Mouse (Mus musculus) CD8-positive naive resting alpha-beta T cell, adult 2 months (primary cell): Measurements from ENCODE around the gene Ttc7.

ENCODE experiments used
- DNase-seq, 2 experiments: peaks; one replicate each; pipeline ENCODE4 v3.0.0; 2022; ENCODE audit warnings: low read depth in 2 of 2, low spot score in 2 of 2

Ttc7 gene

DNA sequence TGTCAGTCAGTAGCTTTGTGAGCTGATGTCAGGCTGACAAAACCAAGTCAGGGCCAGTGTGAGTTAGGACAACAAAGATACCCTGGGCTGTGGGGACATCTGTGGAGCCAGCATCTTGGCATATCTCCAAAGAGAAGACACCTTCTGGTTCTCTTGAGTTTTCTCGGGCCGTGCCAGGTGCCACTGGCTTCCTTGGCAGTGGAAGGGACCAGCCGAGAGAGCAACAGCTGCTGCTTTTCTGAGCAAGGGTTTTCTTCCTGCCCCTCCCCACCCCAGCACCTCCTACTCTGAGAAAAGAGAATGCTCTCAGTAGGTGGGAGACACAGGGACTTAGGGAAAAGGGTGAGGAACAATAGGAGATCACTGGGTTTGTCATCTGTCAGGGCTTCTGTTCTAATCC, 78.4 kb downstream of the Ttc7 start:
- no peak for DNase-seq

GRCm38 (mm10) chr17:87364108-87364507, 81.4 kb downstream of the Ttc7 start:
- DNase-seq, result no peak

GRCm38 (mm10) chr17:87365268-87365667, 82.6 kb downstream of the Ttc7 start:
- DNase-seq, result no peak

GRCm38 (mm10) chr17:87366520-87366919, 83.8 kb downstream of the Ttc7 start:
- no peak for DNase-seq

GRCm38 (mm10) chr17:87367228-87367627, 84.5 kb downstream of the Ttc7 start:
- DNase-seq, result no peak

DNA sequence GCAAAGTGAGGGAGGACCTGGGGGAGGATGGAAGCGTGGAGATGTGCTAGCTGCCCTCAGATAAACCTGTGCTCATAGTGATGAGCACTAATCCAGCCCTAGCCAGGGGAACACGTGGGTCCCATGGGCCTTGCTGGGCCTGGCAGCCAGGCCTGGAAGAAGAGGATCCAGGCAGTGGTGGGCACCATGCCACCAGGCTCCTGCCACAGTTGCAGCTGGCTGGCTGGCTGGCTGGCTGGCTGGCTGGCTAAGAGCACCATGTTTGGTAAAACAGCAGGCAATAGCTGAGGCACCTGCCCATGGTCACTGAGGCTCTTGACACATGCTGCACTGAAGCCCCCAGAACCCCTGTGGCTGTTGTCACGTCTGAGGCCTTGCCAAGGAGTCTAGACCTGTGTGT, 85.0 kb downstream of the Ttc7 start:
- no peak for DNase-seq

- DNase-seq, result no peak
Measured at GRCm38 (mm10) chr17:87368481-87368880, 85.8 kb downstream of the Ttc7 start.

DNA sequence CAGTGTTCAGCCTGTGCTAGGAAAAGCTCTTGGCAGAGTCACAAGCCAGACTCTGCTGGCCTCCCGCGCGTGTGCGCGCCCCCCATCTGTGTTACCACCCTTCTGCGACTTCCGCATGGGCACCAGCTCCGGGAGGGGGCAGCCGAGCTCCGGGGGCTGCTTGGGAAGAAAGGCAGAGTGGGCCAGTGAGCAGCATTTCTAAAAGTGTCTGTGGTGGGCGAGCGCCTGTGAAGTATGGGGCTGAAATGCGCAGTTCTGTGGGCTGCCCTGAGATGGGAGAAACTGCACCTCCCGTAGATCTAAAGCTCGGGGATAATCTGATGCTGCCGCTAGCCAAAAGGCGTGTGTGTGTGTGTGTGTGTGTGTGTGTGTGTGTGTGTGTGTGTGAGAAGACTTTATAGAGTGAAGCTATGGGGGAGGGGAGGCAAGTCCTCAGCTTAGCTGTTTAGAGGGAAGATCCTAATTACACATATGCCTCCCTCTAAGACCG, 86.6 kb downstream of the Ttc7 start:
- DNase-seq, result no peak

- no peak for DNase-seq
Measured at GRCm38 (mm10) chr17:87372189-87372588, 89.5 kb downstream of the Ttc7 start.

GRCm38 (mm10) chr17:87373327-87373726, 90.6 kb downstream of the Ttc7 start:
- no peak for DNase-seq

- no peak for DNase-seq
Measured at GRCm38 (mm10) chr17:87375941-87376511, 93.3 kb downstream of the Ttc7 start.

- no peak for DNase-seq
Measured at GRCm38 (mm10) chr17:87376831-87377471, 94.3 kb downstream of the Ttc7 start.

DNA sequence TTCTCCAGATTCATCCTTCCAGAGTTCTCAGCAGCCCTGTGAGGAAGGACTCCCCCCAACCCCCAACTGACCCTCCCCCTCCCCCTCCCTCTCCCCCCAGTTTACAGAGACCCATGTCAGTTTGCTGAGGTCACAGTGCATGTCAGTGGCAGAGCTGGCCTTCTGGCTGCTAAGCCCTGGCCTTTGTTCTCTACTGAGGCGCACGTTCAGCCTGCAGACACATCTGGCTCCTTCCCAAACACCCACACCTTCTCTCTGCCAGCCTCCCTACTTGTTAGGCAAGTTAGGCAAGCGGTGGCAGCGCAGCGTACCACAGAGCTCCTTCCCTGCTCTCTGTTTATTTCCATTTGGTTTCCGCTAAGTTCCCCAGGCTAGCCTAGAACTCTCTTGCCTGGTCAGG, 94.8 kb downstream of the Ttc7 start:
- DNase-seq, result no peak

GRCm38 (mm10) chr17:87378354-87379159, 95.9 kb downstream of the Ttc7 start:
- DNase-seq, result no peak

GRCm38 (mm10) chr17:87379160-87379624, 96.5 kb downstream of the Ttc7 start:
- no peak for DNase-seq

DNA sequence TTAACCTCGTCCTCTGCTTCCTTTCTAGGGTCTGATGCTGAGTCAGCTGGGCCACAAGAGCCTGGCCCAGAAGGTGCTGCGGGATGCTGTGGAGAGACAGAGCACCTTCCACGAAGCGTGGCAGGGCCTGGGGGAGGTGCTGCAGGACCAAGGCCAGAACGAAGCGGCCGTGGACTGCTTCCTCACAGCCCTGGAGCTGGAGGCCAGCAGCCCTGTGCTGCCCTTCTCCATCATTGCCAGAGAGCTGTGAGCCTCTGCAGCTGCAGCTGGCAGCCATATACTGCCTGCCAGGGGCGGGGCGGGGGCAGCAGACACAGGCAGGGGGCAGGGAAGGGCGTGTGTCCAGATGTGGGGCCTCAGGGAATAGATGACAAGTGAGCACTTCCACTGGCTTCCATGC, 97.1 kb downstream of the Ttc7 start:
- no peak for DNase-seq

GRCm38 (mm10) chr17:87380681-87381080, 98.0 kb downstream of the Ttc7 start:
- no peak for DNase-seq

GRCm38 (mm10) chr17:87385835-87386234, 103.1 kb downstream of the Ttc7 start:
- no peak for DNase-seq

- no peak for DNase-seq
Measured at GRCm38 (mm10) chr17:87387068-87387467, 104.4 kb downstream of the Ttc7 start.

GRCm38 (mm10) chr17:87391242-87391641, 108.6 kb downstream of the Ttc7 start:
- DNase-seq, result no peak

DNA sequence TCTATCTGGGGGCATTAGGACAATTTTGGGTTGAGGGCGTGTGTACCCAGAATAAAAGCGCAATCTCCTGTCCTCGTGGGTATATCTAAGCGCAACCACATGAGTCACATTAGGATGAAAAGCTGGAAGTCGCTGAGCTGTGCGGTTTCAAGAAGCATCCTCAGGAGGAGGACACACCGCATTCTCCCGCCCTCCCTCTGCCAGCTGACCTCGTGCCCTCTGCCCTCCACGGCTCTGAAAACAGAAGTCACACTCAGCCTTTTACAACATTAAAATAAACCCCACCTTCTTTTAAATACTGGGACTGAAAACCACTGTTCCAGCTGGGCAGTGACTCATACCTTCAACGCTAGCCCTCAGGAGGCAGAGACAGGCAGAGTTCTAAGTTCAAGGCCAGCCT, 114.4 kb downstream of the Ttc7 start:
- DNase-seq, result no peak

- no peak for DNase-seq
Measured at GRCm38 (mm10) chr17:87402444-87402843, 119.8 kb downstream of the Ttc7 start.
